Mouse (Mus musculus): ENCODE results near the gene Slc38a4.

Gene Slc38a4

DNA sequence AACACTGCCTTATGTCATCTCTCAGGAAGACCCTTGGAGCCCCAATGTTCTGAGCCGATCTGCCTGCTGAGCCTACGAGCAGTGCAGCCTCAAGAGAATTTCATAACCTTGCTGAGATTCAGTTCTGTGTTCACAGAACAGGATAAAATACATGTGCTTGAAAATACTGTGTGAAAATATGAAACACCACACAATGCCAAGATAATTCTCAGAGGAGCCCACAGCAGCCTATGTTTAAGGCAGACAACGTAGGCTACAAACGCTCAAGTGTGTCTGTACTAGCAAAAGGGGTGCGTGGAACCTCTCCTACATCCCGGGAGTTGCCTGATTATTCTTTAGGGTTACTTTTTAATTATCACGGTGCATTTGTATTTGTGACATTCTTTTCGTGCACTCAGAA, 92.4 kb downstream of the Slc38a4 start:
- DNase-seq: no peak

DNA sequence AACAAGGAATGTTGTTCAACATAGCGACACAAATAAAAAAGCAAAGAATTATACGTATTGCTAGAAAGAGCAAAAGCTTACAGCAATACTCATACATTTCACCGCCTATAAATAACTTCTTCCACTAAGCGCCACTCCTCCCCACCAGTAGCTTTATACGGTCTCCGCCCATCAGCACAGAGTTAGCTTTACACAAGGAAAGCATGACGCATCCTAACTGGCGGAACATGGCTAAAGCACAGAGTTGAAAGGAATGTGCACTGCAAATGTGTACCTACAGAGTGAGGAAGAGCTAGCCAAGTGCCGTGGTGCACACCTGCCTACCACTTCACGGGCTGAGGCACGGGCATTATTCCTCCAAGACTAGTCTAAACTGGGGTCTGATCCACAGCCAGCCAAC, 95.4 kb downstream of the Slc38a4 start:
- no peak for DNase-seq

DNA sequence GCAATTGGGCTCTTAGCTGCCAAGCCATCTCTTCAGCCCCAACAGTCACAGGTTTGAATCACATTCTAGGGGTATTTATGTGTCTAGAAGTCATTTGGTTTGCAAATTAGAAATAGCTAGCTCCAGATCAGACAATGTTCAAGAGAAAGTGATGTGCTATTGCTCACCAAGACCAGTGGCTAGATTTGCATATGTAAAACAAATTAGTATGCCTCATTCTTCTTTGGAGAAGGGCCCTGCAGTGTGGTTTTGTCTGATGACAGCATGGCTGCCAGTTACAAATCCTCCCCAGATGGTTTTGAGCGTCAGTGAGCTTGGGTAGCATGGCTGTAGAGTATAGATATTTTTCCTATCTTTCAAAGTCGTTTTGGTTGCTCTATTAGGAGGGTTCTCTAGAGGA, 96.5 kb downstream of the Slc38a4 start:
- no peak for DNase-seq

DNA sequence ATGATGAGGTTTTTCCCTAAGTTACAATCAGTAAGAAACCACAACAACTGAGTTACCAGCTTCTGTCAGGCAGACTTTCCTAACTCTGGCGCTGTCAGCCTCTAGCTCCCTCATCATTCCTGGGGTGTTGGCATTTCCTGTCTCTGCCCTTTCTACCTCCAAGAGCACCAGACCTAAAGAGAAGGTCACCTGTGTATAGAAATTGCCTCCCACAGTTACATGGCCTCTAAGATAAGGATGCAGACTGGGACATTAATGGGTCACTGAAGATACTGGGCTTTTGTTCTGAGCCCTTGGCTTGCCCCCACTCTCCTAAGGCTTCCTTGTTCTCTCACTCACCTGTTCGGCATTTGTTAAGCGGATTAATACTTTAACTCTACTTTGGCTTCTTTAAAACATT, 99.1 kb downstream of the Slc38a4 start:
- DNase-seq: no peak

DNA sequence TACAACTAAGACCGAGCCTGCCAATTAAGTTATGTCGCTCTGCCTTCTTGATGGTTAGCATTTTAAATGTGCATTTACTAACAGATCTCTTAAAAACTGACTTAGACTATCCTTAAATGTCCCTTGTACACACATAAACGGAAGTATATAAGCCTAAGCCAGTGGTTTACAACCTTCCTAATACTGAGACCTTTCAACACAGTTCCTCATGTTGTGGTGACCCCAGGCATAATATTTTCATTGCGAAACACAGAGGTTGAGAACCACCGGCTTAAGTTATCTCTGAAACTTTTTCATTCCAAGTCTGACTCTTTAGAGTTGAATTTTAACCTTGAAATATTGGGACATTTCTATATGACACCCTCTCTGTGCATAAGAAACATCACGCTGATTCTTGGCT, 101.4 kb downstream of the Slc38a4 start:
- no peak for DNase-seq

DNA sequence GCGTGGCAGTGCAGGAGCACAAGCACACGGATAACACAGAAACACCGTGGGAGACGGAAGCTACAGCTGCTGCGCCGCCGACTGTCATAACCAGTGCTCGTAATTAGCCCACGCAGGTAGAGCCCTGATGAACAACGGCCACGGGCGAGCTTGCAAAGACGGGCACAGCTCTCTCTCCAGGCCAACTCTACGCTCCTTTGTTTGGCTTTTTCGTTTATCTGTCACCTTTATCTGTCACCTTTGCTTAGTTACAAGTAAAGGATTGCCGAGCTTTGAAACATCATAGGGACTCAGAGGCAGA, 101.9 kb downstream of the Slc38a4 start:
- DNase-seq: no peak

DNA sequence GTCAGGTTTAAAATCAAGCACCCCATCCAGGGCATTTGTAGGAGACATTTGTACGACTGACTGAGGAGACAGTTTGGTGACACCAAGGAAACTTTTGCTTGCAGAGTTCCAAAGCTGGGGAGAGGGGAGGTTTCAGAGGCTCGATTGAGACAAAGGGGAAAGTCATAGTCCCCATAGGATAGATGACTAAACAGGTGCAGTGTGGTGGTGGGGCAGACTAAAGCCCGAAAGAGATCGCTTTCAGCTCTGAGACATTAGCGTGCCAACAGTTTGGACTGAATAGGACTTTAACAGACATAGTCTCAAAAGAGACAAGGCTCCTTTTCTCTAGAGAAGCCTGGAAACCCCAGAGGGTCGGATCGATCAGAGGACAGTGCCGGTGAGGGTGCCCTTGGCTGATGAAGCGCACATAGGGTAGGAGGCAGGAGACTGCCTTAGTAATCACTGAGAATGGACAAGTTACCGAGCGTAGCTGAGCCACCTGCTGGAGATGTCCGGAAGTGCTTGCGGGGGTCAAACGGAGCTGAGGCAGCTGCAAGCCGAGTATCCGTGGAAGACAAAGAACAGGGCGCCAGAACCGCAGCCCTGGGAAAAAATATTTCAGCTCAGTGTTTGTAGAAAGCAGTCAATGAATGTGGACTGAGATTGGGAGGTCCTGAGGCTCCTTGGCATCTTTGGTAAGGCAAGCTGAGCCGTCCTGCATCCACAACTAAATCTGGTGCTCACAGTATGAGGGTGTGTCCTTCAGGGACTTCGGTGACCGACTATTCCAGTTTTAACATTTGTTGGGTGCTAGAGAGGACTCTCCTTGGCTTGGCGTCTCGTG, 102.4 kb downstream of the Slc38a4 start:
- no peak for DNase-seq

DNA sequence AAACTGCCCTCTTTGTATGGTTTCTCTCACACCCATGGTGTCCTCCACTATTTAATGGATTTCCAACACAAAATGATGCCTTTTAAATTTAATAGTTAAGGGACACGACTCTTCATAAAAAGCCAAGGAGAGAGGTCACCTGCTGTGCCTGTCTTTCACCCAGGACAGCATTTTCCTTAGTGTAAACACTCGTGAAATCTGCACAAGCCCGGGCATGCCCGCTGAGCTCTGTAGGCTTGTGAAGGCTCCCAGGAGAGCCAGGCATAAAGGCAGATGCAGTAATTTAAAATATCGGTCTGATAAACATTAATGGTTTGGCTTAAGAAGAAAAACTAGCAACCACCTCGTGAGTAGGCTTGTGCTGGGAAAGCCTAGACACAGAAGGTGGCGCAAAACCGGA, 103.3 kb downstream of the Slc38a4 start:
- no peak for DNase-seq

DNA sequence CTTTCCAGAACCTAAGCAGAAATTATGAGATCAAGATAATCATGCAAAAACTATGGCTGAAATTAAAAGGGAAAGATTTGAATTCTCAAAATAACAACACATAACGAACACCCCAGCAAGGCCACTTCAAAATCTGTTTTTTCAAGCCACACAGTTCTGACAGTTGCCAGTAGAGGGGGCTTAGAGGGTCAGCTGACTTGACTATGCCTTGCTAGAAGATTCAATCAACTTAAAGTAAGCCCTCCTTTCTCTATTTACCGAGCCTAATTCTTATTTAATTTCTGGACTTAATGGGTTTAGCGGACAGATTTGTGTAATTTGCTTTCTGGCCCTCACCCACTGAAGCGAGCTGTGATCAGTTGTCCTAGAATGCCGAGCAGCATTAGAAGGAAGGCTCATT, 104.0 kb downstream of the Slc38a4 start:
- no peak for DNase-seq

DNA sequence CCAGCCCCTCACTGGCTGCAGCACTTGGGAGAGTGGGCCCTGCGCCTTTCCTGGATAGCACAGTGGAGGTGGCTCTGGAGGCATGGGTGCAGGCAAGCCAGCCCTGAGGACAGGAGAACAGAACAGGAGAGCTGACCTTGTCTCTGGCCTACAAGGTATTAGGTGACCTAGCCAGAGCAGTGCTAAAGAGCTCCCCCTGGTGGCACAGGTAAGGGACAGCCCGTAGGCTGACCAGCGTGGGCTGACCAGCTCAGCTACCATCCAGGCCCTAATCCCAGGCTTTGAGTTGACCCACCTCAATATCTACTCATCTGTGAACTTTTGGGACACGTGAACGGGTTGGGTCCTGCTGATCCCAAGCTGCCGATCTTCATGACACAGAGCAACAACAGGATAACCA, 107.3 kb downstream of the Slc38a4 start:
- no peak for DNase-seq
